Mouse (Mus musculus) cortical plate, adult 2 months (tissue): ENCODE measurements around the gene Cic.

Experiments used
- CTCF ChIP-seq: fragments of 200-500 bp; IDR thresholded peaks from 2 replicates; pipeline ENCODE4 v1.5.1; 2011; ENCODE audit warnings: mild to moderate bottlenecking, control low read depth, low read length; ENCODE audit not compliant: insufficient read depth; ENCODE audit errors: extremely low read depth
- POLR2A ChIP-seq: fragments of 200-500 bp; IDR thresholded peaks from 2 replicates; pipeline ENCODE4 v1.6.1; 2011; ENCODE audit warnings: mild to moderate bottlenecking, low read length, control low read depth; ENCODE audit not compliant: insufficient read depth; ENCODE audit errors: extremely low read depth

DNA sequence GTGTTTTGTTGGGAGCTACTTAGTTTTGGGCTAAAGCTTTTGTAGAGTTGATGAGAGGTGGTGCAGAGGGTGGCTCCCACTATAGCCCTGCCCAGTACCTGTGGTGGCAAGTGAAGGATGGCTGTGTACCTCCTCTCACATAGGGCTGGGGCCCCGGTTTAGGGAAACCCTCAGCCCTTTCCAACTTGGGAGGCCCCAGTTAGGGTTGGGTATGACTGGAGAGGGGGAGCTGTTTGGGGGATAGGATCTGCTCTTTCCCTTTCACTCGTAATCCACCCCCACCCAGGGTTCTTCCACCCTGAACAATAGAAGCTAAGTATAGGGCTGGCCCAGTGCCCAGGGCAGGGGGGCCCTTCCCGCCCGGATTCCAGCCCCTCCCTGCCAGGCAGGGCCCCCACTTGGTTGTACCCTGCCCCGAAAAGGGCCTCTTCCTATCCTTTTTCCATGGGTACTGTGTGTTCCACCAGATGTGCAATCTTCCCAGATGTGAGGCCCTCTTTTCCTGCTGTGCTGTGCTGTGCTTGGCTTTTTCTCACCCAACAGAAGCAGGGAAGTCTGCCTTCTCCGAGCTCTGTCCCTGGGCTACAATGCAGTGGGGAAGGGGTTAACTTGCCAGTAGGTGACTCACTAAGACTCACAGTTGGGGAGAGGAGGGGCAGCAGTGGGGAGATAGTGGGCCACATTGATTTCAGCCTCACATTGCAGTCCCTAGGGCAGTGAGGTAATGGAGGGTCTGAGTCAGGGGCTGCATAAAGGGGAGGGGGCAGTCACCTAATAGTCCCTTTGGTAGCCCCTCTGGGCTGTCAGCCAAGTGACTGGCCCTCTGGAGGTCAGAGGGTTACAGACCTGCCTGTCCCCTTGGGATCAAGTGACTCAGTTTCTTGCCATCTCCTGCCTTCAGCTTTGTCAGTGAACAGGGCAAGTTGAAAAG is 12.6 kb downstream of the Cic start:
- TF ChIP-seq CTCF (no peak), POLR2A (no peak)
